Mouse (Mus musculus) Patski (cell line): ENCODE data around the gene Kirrel3. TPM values are rescaled to one million over a fixed set of nuclear protein-coding genes. Genes with fewer than 3 reads are reported as not detected.

Experiments
- ATAC-seq: fragments of 100-300 bp; one replicate; pipeline ENCODE4 v1.8.0; 2021
- CTCF ChIA-PET: fragments of 350-600 bp; sonication (Branson Sonifier 250); formaldehyde crosslinking; loops from one replicate; lab custom pipeline; 2022; ENCODE audit warnings: inconsistent platforms; lab: Charles Lee
- POLR2A ChIA-PET: fragments of 350-600 bp; sonication (Branson Sonifier 250); formaldehyde crosslinking; loops from one replicate; lab custom pipeline; 2022; ENCODE audit warnings: antibody characterized with exemption, inconsistent platforms; lab: Charles Lee
- DNase-seq: peaks from one replicate; pipeline ENCODE4 v3.0.0-alpha.2; 2011; ENCODE audit warnings: low read depth, low spot score
- H3K27me3 ChIP-seq: fragments of 371-371 bp; one replicate; pipeline ENCODE4 v1.5.1; 2021
- CTCF ChIP-seq: fragments of 100-300 bp; IDR thresholded peaks from one replicate; pipeline ENCODE4 v1.5.1; 2021
- in situ Hi-C: fragments of 300-500 bp; cut with MboI; formaldehyde crosslinking; loops from 3 replicates; pipeline ENCODE4 v1.11.1; 2018; ENCODE audit warnings: low pct_unique_long_range_greater_than_20kb, mixed read lengths
- polyA plus RNA-seq: library from polyadenylated mRNA; unstranded; gene quantifications from one replicate; pipeline ENCODE4 v1.2.3, GENCODE M21; 2021

Gene Kirrel3
- polyA plus RNA-seq, 1 experiment from 2014 or later: 3.1 TPM

- ChIA-PET CTCF (no interaction called here), POLR2A (no interaction called here)
- DNase-seq (no peak), ATAC-seq (no peak)
- H3K27me3 ChIP-seq: no peaks in the 10 kb centered on the region
- in situ Hi-C loops: loop anchor here (25.0 kb wide), 1 partner anchor 1159 kb away; no protein-coding TSS in a partner anchor
- no peak for TF ChIP-seq CTCF
These were observed 536.0 kb downstream of the Kirrel3 start for GRCm38 (mm10) chr9:35021744-35022143.

GRCm38 (mm10) chr9:35024591-35025496 lies 539.1 kb downstream of the Kirrel3 start:
- ChIA-PET POLR2A (no interaction called here), CTCF (no interaction called here)
- in situ Hi-C loops: loop anchor here (25.0 kb wide), 2 partner anchors 512 to 1163 kb away; no protein-coding TSS in a partner anchor
- no peak for ATAC-seq
- TF ChIP-seq CTCF: no peak
- H3K27me3 ChIP-seq: no peaks in the 10 kb centered on the region
- DNase-seq: no peak

GRCm38 (mm10) chr9:35026311-35026710 lies 540.6 kb downstream of the Kirrel3 start:
- TF ChIP-seq CTCF: no peak
- no peak for DNase-seq
- ATAC-seq: no peak
- H3K27me3 ChIP-seq: no peaks in the 10 kb centered on the region
- in situ Hi-C loops: loop anchor here (25.0 kb wide), 1 partner anchor 511 kb away; no protein-coding TSS in a partner anchor
- POLR2A ChIA-PET: no interaction called here
- CTCF ChIA-PET: interaction anchor here (0.6 to 3.2 kb wide), 3 partner anchors 7 to 168 kb away, joined by 3 to 12 read pairs (median 6); no protein-coding TSS in a partner anchor

GRCm38 (mm10) chr9:35026897-35027311 lies 541.2 kb downstream of the Kirrel3 start:
- TF ChIP-seq CTCF: no peak
- POLR2A ChIA-PET: no interaction called here
- ATAC-seq: no peak
- no peak for DNase-seq
- CTCF ChIA-PET: interaction anchor here (0.7 to 3.2 kb wide), 3 partner anchors 8 to 139 kb away, joined by 3 to 12 read pairs (median 6); no protein-coding TSS in a partner anchor
- H3K27me3 ChIP-seq: no peaks in the 10 kb centered on the region
- in situ Hi-C loops: loop anchor here (25.0 kb wide), 1 partner anchor 510 kb away; no protein-coding TSS in a partner anchor

- CTCF ChIA-PET: interaction anchor here (0.7 to 3.2 kb wide), 3 partner anchors 9 to 139 kb away, joined by 3 to 12 read pairs (median 6); no protein-coding TSS in a partner anchor
- ATAC-seq (no peak), DNase-seq (no peak)
- POLR2A ChIA-PET: interaction anchor here (0.6 kb wide), 1 partner anchor 139 kb away, joined by 3 read pairs; no protein-coding TSS in a partner anchor
- H3K27me3 ChIP-seq: no peaks in the 10 kb centered on the region
- in situ Hi-C loops: loop anchor here (25.0 kb wide), 1 partner anchor 510 kb away; no protein-coding TSS in a partner anchor
- no peak for TF ChIP-seq CTCF
These were observed 541.8 kb downstream of the Kirrel3 start for GRCm38 (mm10) chr9:35027382-35027997.

GRCm38 (mm10) chr9:35030823-35031222 lies 545.1 kb downstream of the Kirrel3 start:
- in situ Hi-C loops: loop anchor here (5.0 to 25.0 kb wide), 3 partner anchors 86 to 506 kb away; partner anchors contain the start of gene St3gal4
- DNase-seq (no peak), ATAC-seq (no peak)
- CTCF ChIA-PET: interaction anchor here (1.7 kb wide), 1 partner anchor 135 kb away, joined by 5 read pairs; no protein-coding TSS in a partner anchor
- no peak for TF ChIP-seq CTCF
- POLR2A ChIA-PET: interaction anchor here (0.6 kb wide), 1 partner anchor 136 kb away, joined by 5 read pairs; no protein-coding TSS in a partner anchor
- no peaks in the 10 kb centered on the region for H3K27me3 ChIP-seq

GRCm38 (mm10) chr9:35032457-35032856 lies 546.8 kb downstream of the Kirrel3 start:
- POLR2A ChIA-PET: no interaction called here
- H3K27me3 ChIP-seq: no peaks in the 10 kb centered on the region
- CTCF ChIA-PET: interaction anchor here (0.9 to 1.7 kb wide), 5 partner anchors 19 to 137 kb away, joined by 3 to 5 read pairs (median 4); no protein-coding TSS in a partner anchor
- ATAC-seq (peak; percentile 93), DNase-seq (peak; percentile 87)
- in situ Hi-C loops: loop anchor here (5.0 to 25.0 kb wide), 3 partner anchors 85 to 505 kb away; partner anchors contain the start of gene St3gal4
- no peak for TF ChIP-seq CTCF

GRCm38 (mm10) chr9:35035074-35035473 lies 549.4 kb downstream of the Kirrel3 start:
- no peak for TF ChIP-seq CTCF
- ATAC-seq (no peak), DNase-seq (no peak)
- in situ Hi-C loops: loop anchor here (25.0 kb wide), 1 partner anchor 502 kb away; no protein-coding TSS in a partner anchor
- ChIA-PET POLR2A (interaction anchor here (0.8 kb wide), 1 partner anchor 24 kb away, joined by 3 read pairs; no protein-coding TSS in a partner anchor), CTCF (no interaction called here)
- H3K27me3 ChIP-seq: no peaks in the 10 kb centered on the region

GRCm38 (mm10) chr9:35038922-35039586 lies 553.4 kb downstream of the Kirrel3 start:
- ATAC-seq: no peak

More at GRCm38 (mm10) chr9:35038922-35039586, 553.4 kb downstream of the Kirrel3 start:
- no peaks in the 10 kb centered on the region for H3K27me3 ChIP-seq
- in situ Hi-C loops: loop anchor here (25.0 kb wide), 1 partner anchor 498 kb away; no protein-coding TSS in a partner anchor
- POLR2A ChIA-PET: interaction anchor here (0.6 kb wide), 1 partner anchor 11 kb away, joined by 3 read pairs; no protein-coding TSS in a partner anchor
- CTCF ChIA-PET: no interaction called here
- no peak for DNase-seq
- no peak for TF ChIP-seq CTCF
